Mouse (Mus musculus): ENCODE data around the gene Mamdc4.

DNA sequence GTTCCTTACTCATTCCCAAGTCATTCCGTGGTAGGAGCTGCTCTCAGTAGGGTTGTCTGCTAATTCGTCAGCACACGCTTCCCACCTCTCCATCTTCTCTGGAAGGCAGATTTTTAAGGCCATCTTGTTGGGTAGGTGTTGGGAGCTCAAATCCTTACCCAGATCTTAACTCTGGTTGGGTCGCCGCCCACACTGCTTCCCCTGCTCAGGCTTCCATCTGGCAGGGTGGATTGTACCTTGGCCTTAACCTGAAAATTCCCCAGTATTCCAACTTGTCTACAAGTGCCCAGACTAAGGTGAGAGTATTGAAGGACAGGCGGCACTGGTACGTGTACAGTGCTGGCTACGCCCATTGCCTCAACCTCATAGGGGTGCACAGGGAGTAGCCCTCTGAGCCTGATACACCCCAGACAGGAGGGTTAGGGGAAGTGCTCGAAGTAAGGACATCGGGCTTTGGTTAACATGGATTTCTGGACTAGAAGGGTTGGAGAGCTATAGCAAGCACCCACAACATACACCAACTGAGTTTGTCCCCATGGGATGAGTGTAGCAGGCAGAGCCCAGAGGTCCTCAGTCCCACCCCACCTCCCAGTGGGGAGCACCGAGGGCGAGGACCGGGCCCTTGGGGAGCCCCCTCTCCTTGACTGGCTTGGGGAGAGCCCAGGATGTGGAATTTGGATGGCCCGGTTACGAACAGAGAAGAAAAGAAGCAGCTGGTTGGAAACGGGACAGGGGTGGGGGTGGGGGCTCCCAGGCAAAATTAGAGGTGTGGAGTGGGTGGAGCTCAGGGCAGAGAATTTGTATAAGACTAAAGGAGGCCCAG is 1.6 kb upstream of the Mamdc4 start:
- no peak for TF ChIP-seq CTCF (IDR thresholded peaks at IDR 0.05; ENCODE audit: borderline replicate concordance, insufficient read depth, low read length)
- no peak for TF ChIP-seq POLR2A (IDR thresholded peaks at IDR 0.05; ENCODE audit: low read depth, low read length)
